ENCODE assay signal across 22 mouse cellular contexts in the genomic region with DNA sequence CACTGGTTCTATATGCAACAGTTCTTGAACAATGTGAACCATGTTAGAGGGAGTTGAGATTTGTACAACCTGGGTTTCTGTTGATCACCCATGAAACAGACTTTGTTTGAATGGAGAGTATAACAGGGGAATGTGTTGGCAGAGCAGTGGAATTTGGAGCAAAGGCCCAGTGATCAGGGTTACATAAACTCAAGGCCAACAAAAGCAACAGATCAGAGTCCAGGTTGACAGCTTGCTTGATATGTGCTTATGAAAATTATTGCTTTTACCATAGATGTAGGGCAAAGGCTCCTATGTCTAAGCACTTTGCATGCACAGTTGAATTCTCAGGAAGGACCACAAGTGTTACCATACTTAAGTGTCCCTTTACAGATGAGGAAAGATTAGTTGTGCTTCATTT.
DNase-seq lines count a peak whose midpoint lies in the region; TF ChIP-seq lines count a peak whose summit lies in the region.
"Had no signal": no experiment of that assay in that cellular context is flagged by ENCODE, and none has a peak within 500 bp of the region (broad histone marks: within the 10 kb centered on the region; RNA-seq: fewer than 3 reads in every experiment).

No protein-coding gene starts in this region.

- no peaks in the 10 kb centered on the region for H3K27me3 ChIP-seq in kidney, adult 2 months (replicated peaks; ENCODE audit: control insufficient read depth, insufficient read depth, low read length)
- no peaks in the 10 kb centered on the region for H3K27me3 ChIP-seq in liver, adult 2 months (ENCODE audit: control insufficient read depth, insufficient read depth, low read length)
- H3K27me3 ChIP-seq: embryonic facial prominence, embryonic 13.5 days; forebrain, embryonic 13.5 days; heart, embryonic 13.5 days had no signal

- H3K9ac ChIP-seq in liver, adult 2 months (ENCODE audit: low read depth, low read length) = no peak overlapping the region
- H3K9ac ChIP-seq: embryonic facial prominence, embryonic 13.5 days; forebrain, embryonic 13.5 days; heart, embryonic 13.5 days; hindbrain, embryonic 14.5 days had no signal

- H3K4me3 ChIP-seq in kidney, adult 2 months (ENCODE audit: insufficient read depth, low read depth, low read length) = no peak overlapping the region
- H3K4me3 ChIP-seq in liver, adult 2 months (ENCODE audit: insufficient read depth, low read depth, low read length) = no peak overlapping the region
- H3K4me3 ChIP-seq: embryonic facial prominence, embryonic 13.5 days; forebrain, embryonic 10.5 days; forebrain, embryonic 13.5 days; heart, adult 2 months; heart, embryonic 10.5 days; heart, embryonic 13.5 days had no signal

- peak; percentile 19 for DNase-seq in adrenal gland, adult 8-10 months
- DNase-seq in adrenal gland, postnatal 10 days = no peak
- DNase-seq in kidney, adult 2 months = peak; percentile 31
- DNase-seq in kidney, postnatal 14 days = no peak
- DNase-seq in liver, adult 2 months (ENCODE audit: extremely low read depth, low read depth, low spot score) = peak; percentile 89
- no peak for DNase-seq in liver
- DNase-seq: cerebellum, adult 11 months; cerebellum, adult 2 months; cerebellum, adult 9-11 months; cerebellum, postnatal 25 days; gastrocnemius, postnatal 10 days; gastrocnemius, postnatal 36 days; heart, adult 2 months; heart, postnatal 14 days; heart, postnatal 4 days had no signal

- no peak overlapping the region for H3K27ac ChIP-seq in kidney, adult 2 months (ENCODE audit: insufficient read depth, low read depth, low read length)
- no peak overlapping the region for H3K27ac ChIP-seq in liver, adult 2 months (replicated peaks; ENCODE audit: insufficient read depth, low read depth, low read length)
- H3K27ac ChIP-seq: embryonic facial prominence, embryonic 13.5 days; forebrain, embryonic 10.5 days; forebrain, embryonic 13.5 days; heart, adult 2 months; heart, embryonic 10.5 days; heart, embryonic 13.5 days; hindbrain, embryonic 14.5 days; hindbrain, postnatal 0 days had no signal

- H3K79me2 ChIP-seq in liver, adult 2 months (ENCODE audit: control insufficient read depth, insufficient read depth, low read length) = no peaks in the 10 kb centered on the region

- H3K4me1 ChIP-seq in kidney, adult 2 months (ENCODE audit: control insufficient read depth, insufficient read depth, low read length) = no peaks in the 10 kb centered on the region
- H3K4me1 ChIP-seq in liver, adult 2 months (ENCODE audit: control insufficient read depth, insufficient read depth, low read length) = peaks cover 8% of the 10 kb centered on the region; the same call in 1 of the 2 replicates
- H3K4me1 ChIP-seq: embryonic facial prominence, embryonic 13.5 days had no signal

- TF ChIP-seq POLR2A in kidney, adult 2 months (IDR thresholded peaks at IDR 0.05; ENCODE audit: low read depth, low read length) = no peak
- TF ChIP-seq POLR2A in liver, adult 2 months (IDR thresholded peaks at IDR 0.05; ENCODE audit: extremely low read depth, insufficient read depth, low read length) = no peak

- no peak for TF ChIP-seq CTCF in kidney, adult 2 months (conservative IDR thresholded peaks at IDR 0.05; ENCODE audit: insufficient read depth, insufficient read length, low read depth, low read length)
- no peak for TF ChIP-seq CTCF in liver, adult 2 months (IDR thresholded peaks at IDR 0.05; ENCODE audit: low read depth, low read length)

- no peaks in the 10 kb centered on the region for H3K36me3 ChIP-seq in kidney, adult 2 months (ENCODE audit: control insufficient read depth, insufficient read depth, low read length)
- H3K36me3 ChIP-seq in liver, adult 2 months (ENCODE audit: control insufficient read depth, insufficient read depth, low read length) = no peaks in the 10 kb centered on the region
- H3K36me3 ChIP-seq: embryonic facial prominence, embryonic 13.5 days; forebrain, embryonic 10.5 days; heart, embryonic 10.5 days; heart, embryonic 13.5 days had no signal

Comparison
In these comparisons a context has a peak if more than half of its experiments do, and no peak if none do; other contexts are left out.
1. DNase-seq: peak in adrenal gland, adult 8-10 months (single experiment), kidney, adult 2 months (single experiment) and liver, adult 2 months (single experiment); none in adrenal gland, postnatal 10 days (single experiment), kidney, postnatal 14 days (single experiment) and liver (single experiment).